Mouse (Mus musculus) thymus, postnatal 25 days (tissue): ENCODE results near the gene Tcte1.
A peak's percentile ranks its signal among the peaks of the same experiment; 100 is the strongest.

Source experiments
- DNase-seq: peaks from one replicate; pipeline ENCODE4 v3.0.0; 2022

The Tcte1 gene

GRCm38 (mm10) chr17:45523263-45523662 is at the start of gene Tcte1:
Gene Tcte1 (plus strand): TSS chr17:45523434.
- DNase-seq, result peak; percentile 62

GRCm38 (mm10) chr17:45473667-45474066 is 49.6 kb upstream of the Tcte1 start:
- DNase-seq, result no peak

- DNase-seq, result no peak
These were observed 49.1 kb upstream of the Tcte1 start for GRCm38 (mm10) chr17:45474146-45474545.

GRCm38 (mm10) chr17:45474669-45475465 is 48.4 kb upstream of the Tcte1 start, which contains the start of gene Spats1:
Gene Spats1 (minus strand): TSS chr17:45475415.
- peak; percentile 73 for DNase-seq

- DNase-seq, result peak; percentile 92
These were observed 44.9 kb upstream of the Tcte1 start for GRCm38 (mm10) chr17:45478234-45478825.

GRCm38 (mm10) chr17:45480429-45480828 is 42.8 kb upstream of the Tcte1 start:
- peak; percentile 74 for DNase-seq

- DNase-seq, result no peak
These were observed 37.7 kb upstream of the Tcte1 start for GRCm38 (mm10) chr17:45485581-45485980.

- peak; percentile 79 for DNase-seq
These were observed 36.0 kb upstream of the Tcte1 start for GRCm38 (mm10) chr17:45487216-45487615.

- DNase-seq, result peak; percentile 86
These were observed 34.6 kb upstream of the Tcte1 start for GRCm38 (mm10) chr17:45488321-45489254.

GRCm38 (mm10) chr17:45489736-45490135 is 33.5 kb upstream of the Tcte1 start:
- no peak for DNase-seq

GRCm38 (mm10) chr17:45490532-45491154 is 32.6 kb upstream of the Tcte1 start:
- no peak for DNase-seq

- DNase-seq, result no peak
These were observed 27.8 kb upstream of the Tcte1 start for GRCm38 (mm10) chr17:45495398-45495797.

- no peak for DNase-seq
These were observed 24.8 kb upstream of the Tcte1 start for GRCm38 (mm10) chr17:45498397-45498796.

GRCm38 (mm10) chr17:45499516-45499915 is 23.7 kb upstream of the Tcte1 start:
- DNase-seq, result no peak

GRCm38 (mm10) chr17:45500981-45501380 is 22.3 kb upstream of the Tcte1 start:
- DNase-seq, result no peak

GRCm38 (mm10) chr17:45502324-45502723 is 20.9 kb upstream of the Tcte1 start:
- DNase-seq, result peak; percentile 46

GRCm38 (mm10) chr17:45503301-45503973 is 19.8 kb upstream of the Tcte1 start:
- no peak for DNase-seq

- DNase-seq, result no peak
These were observed 17.2 kb upstream of the Tcte1 start for GRCm38 (mm10) chr17:45505941-45506465.

GRCm38 (mm10) chr17:45506700-45507189 is 16.5 kb upstream of the Tcte1 start, which contains the start of gene Aars2:
Gene Aars2 (plus strand): TSS chr17:45506841.
- DNase-seq, result peak; percentile 97

- DNase-seq, result no peak
These were observed 12.4 kb upstream of the Tcte1 start for GRCm38 (mm10) chr17:45510871-45511270.

- DNase-seq, result no peak
These were observed 11.5 kb upstream of the Tcte1 start for GRCm38 (mm10) chr17:45511757-45512156.
